ENCODE assay signal across 9 mouse cellular contexts in the genomic region with DNA sequence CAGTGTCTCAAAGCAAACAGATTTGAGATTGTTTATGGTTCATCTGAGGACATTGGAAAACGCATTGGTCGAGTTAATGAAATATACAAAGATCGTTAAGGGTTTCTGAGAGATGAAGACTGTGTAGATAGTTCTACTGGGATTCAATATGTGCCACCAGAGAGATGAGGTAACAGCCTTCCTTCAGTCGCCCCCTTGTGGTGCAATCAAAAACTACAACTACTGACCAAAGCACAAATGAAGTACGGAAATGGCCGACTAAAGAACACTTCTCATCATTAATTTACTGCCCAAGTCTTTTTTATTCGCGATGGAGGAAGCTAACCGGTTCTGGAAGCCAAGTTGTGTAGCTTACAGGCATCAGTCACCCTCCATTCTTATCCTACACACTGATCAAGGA.
DNase-seq lines count a peak whose midpoint lies in the region; ATAC-seq and TF ChIP-seq lines count a peak whose summit lies in the region.
"Had no signal": no experiment of that assay in that cellular context is flagged by ENCODE, and none has a peak within 500 bp of the region (broad histone marks: within the 10 kb centered on the region; RNA-seq: fewer than 3 reads in every experiment).

No protein-coding gene starts in this region.

- H3ac ChIP-seq in C2C12 (ENCODE audit: control insufficient read depth, insufficient read length, low read depth) = no peak overlapping the region

- peak; percentile 43 for TF ChIP-seq CTCF in C2C12 (IDR thresholded peaks at IDR 0.05; ENCODE audit: control insufficient read depth, insufficient read depth, insufficient read length)
- peak; percentile 90 for TF ChIP-seq CTCF in layer of hippocampus, adult 2 months (conservative IDR thresholded peaks at IDR 0.05)

- no peaks in the 10 kb centered on the region for H3K79me3 ChIP-seq in C2C12 (ENCODE audit: low read depth)

- intact Hi-C loops in heart, postnatal 25 days (cut with DNase I) = loop anchor here (5.0 kb wide), 1 partner anchor 1024 kb away; no protein-coding TSS in a partner anchor

- DNase-seq in heart, adult 11 months = peak; percentile 75
- no peak for DNase-seq in heart, postnatal 25 days (ENCODE audit: low spot score)
- peak; percentile 7 to 24 for DNase-seq in adrenal gland, postnatal 4 days (ENCODE audit: low spot score in 2 of 2)
- peak; percentile 53 to 86 for DNase-seq in frontal cortex, adult 2 months (ENCODE audit: extremely low spot score in 1 of 2, low spot score in 1 of 2)
- peak; percentile 39 to 83 for DNase-seq in layer of hippocampus, adult 2 months (ENCODE audit: low spot score in 2 of 2)
- DNase-seq in urinary bladder, postnatal 14 days (ENCODE audit: low spot score) = peak; percentile 75

- H3K27ac ChIP-seq in layer of hippocampus, adult 2 months = no peak overlapping the region
- H3K27ac ChIP-seq: limb, embryonic 12.5 days had no signal

- no peaks in the 10 kb centered on the region for H3K27me3 ChIP-seq in C2C12 (ENCODE audit: control insufficient read depth, insufficient read depth, insufficient read length)
- H3K27me3 ChIP-seq: limb, embryonic 12.5 days had no signal

- no peak overlapping the region for H3K4me3 ChIP-seq in C2C12 (ENCODE audit: insufficient read depth, poor library complexity, severe bottlenecking)
- H3K4me3 ChIP-seq in layer of hippocampus, adult 2 months = no peak overlapping the region
- H3K4me3 ChIP-seq: limb, embryonic 12.5 days had no signal

- ATAC-seq in megakaryocyte-erythroid progenitor cell, adult 5-6 weeks (replicated peaks; ENCODE audit: low FRiP score, low TSS enrichment, poor library complexity, severe bottlenecking) = peak; percentile 80

- H3K79me2 ChIP-seq in C2C12 (ENCODE audit: control insufficient read depth, insufficient read depth) = no peaks in the 10 kb centered on the region

- H3K36me3 ChIP-seq in C2C12 (ENCODE audit: control insufficient read depth, insufficient read depth) = no peaks in the 10 kb centered on the region
- H3K36me3 ChIP-seq: limb, embryonic 12.5 days had no signal

TF ChIP-seq in C2C12, 6 proteins besides CTCF, POLR2A, EP300 and RAD21:
- TF ChIP-seq MYOD1 (IDR thresholded peaks at IDR 0.05; ENCODE audit: control insufficient read depth, insufficient read length, low read depth) = no peak
- no peak for TF ChIP-seq MYOG (IDR thresholded peaks at IDR 0.05; ENCODE audit: control insufficient read depth, extremely low read depth, insufficient read length)
- no peak for TF ChIP-seq MAX (IDR thresholded peaks at IDR 0.05)
- no peak for TF ChIP-seq USF1 (IDR thresholded peaks at IDR 0.05; ENCODE audit: low read depth)
- TF ChIP-seq CEBPB (IDR thresholded peaks at IDR 0.05; ENCODE audit: low read depth) = no peak
- no peak for TF ChIP-seq FOSL1 (IDR thresholded peaks at IDR 0.05; ENCODE audit: insufficient read depth, low read length, poor library complexity, severe bottlenecking)
